Mouse (Mus musculus) embryonic fibroblast, embryonic 13.5 days (primary cell): ENCODE results near the gene Vmn1r212.

Experiments used
- CTCF ChIP-seq: IDR thresholded peaks from 2 replicates; pipeline ENCODE4 v1.5.1; 2011; ENCODE audit warnings: mild to moderate bottlenecking, control low read depth, low read length, moderate library complexity, borderline replicate concordance; ENCODE audit not compliant: insufficient read depth
- POLR2A ChIP-seq: IDR thresholded peaks from 2 replicates; pipeline ENCODE4 v1.6.1; 2011; ENCODE audit warnings: low read depth, mild to moderate bottlenecking, control low read depth, low read length, moderate library complexity

DNA sequence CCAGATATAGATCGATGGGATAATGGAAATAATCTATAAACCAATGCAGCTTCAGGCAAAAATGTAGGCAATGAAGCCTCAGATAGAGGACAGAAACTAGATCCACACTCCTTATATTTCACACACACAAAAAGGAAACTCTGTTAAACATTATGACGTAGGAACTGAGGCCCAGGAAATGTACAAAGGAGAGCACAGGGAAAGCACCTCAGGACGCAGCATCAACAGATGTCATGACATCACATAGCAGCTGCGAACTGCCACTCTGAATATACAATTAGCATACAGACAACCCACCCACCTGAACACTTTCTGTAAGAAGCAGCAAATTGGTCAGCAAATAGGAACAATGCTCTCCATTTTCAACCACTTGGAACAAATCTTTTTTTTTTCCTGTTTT is 29.2 kb downstream of the Vmn1r212 start:
- TF ChIP-seq CTCF (no peak), POLR2A (no peak)
